Mouse (Mus musculus): ENCODE results near the gene Ttc24.

Ttc24 gene

GRCm38 (mm10) chr3:88078204-88078603 is at the start of gene Ttc24:
Gene Ttc24 (minus strand): TSS chr3:88078304.
- no peak for DNase-seq (ENCODE audit: extremely low spot score, low spot score)

DNA sequence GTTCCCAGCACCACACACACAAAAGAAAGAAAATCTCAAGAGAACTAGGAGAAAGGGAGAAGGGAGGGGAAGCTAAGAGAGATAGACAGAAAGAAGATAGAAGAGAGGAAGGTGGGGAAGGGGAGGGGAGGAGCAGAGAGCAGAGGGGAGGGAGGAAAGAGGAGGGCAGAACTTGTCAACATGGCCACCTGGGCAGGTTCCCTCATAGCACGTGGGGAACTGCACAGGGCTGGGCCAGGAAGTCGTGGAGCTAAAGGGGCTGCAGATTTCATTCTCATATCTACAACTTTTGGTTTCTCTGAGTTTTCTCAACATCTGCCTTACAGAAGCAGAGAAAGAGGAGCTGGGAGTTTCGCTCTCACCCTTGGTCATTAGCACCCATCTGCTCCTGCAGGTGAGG is 49.5 kb upstream of the Ttc24 start:
- DNase-seq (ENCODE audit: extremely low spot score, low spot score), result no peak

- DNase-seq (ENCODE audit: extremely low spot score, low spot score), result no peak
Observed at GRCm38 (mm10) chr3:88126181-88126580, 48.1 kb upstream of the Ttc24 start.

DNA sequence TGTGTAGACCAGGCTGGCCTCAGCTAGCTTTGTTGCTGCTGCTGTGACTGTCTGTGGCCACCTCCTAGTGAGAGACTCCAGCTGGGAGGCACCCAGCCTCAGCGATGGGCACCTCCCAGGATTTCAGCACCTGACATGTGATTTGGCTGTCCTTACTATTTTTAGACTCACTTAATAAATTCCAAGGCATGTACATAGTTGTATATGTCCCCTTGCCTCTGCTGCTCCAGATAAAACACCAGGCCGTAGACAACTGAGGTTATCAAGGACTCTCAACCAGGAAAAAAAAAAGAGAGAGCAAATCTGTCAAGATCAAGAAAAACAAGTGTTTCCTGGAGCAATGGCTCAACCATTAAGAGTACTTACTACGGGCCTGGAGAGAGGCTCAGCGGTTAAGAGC is 47.1 kb upstream of the Ttc24 start:
- DNase-seq (ENCODE audit: extremely low spot score, low spot score), result no peak

GRCm38 (mm10) chr3:88121164-88122131 is 43.3 kb upstream of the Ttc24 start:
- DNase-seq (ENCODE audit: extremely low spot score, low spot score), result no peak

DNA sequence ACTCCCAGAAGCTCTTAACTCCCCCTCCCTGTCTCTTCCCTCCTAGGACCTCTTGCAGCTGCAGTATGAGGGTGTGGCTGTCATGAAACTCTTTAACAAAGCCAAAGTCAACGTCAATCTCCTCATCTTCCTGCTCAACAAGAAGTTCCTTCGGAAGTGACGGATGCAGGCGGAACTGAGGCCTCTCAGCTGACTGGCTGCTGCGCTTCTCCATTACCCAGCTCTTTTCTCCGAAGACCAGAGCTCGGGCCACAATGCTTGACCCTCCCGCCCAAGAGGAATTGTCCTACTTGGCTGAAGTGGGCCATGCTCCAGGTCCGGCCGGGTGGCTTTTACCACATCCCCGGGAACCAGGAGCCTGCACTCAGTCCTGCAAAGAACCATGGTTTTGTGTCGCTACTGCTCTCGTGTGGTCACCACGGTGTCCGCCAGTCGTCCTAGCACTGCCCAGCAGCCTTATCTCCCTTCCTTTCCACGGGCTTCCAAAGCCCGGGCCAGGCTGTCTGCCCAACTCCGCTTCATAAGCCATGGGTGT is 42.1 kb upstream of the Ttc24 start:
- DNase-seq (ENCODE audit: extremely low spot score, low spot score), result no peak

DNA sequence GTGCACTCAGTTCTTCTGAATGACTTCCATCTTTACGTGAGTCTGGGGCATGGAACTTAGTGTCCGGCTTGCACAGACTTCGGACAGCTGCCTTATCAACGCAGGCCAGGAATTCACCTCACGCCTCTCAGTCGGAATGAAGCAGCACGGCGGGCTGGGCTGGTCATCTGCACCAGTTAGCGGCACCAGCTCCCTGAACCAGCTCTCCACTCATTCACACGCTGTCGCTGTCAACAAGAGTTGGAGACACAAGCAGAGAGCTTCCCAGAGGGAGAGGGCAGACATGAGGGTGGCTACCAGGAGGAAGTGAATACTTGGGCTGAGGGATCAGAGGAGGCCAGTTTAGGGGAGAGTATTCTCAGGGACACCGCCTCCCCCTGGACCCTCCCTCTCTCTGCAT is 36.3 kb upstream of the Ttc24 start:
- DNase-seq (ENCODE audit: extremely low spot score, low spot score), result no peak

DNA sequence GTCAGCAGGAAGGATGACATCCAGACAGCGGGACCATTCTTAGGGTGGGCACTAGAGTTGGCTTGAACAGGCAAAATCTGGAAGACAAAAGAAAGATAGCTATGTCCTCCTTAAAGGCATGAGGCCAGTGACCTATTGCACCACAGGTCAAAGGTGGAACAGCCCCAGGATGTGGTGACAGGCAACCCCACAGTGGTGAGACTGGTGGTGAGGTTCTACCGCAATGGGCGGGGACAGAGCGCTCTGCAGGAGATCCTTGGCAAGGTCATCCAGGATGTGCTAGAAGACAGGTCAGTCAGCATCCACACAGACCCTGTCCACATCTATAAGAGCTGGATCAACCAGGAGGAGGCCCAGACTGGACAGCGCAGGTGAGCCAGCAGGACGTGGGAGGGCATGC is 31.0 kb upstream of the Ttc24 start:
- DNase-seq (ENCODE audit: extremely low spot score, low spot score), result no peak

GRCm38 (mm10) chr3:88106126-88106525 is 28.0 kb upstream of the Ttc24 start:
- DNase-seq (ENCODE audit: extremely low spot score, low spot score), result no peak

- DNase-seq (ENCODE audit: extremely low spot score, low spot score), result no peak
Observed at GRCm38 (mm10) chr3:88102611-88103010, 24.5 kb upstream of the Ttc24 start.

GRCm38 (mm10) chr3:88102196-88102595 is 24.1 kb upstream of the Ttc24 start:
- no peak for DNase-seq (ENCODE audit: extremely low spot score, low spot score)

- no peak for DNase-seq (ENCODE audit: extremely low spot score, low spot score)
Observed at GRCm38 (mm10) chr3:88101736-88102135, 23.6 kb upstream of the Ttc24 start.

GRCm38 (mm10) chr3:88100251-88100650 is 22.1 kb upstream of the Ttc24 start:
- DNase-seq (ENCODE audit: extremely low spot score, low spot score), result no peak

- no peak for DNase-seq (ENCODE audit: extremely low spot score, low spot score)
Observed at GRCm38 (mm10) chr3:88097666-88098065, 19.6 kb upstream of the Ttc24 start.

- DNase-seq (ENCODE audit: extremely low spot score, low spot score), result no peak
Observed at GRCm38 (mm10) chr3:88094126-88094525, 16.0 kb upstream of the Ttc24 start.

GRCm38 (mm10) chr3:88090616-88091015 is 12.5 kb upstream of the Ttc24 start:
- DNase-seq (ENCODE audit: extremely low spot score, low spot score), result no peak

DNA sequence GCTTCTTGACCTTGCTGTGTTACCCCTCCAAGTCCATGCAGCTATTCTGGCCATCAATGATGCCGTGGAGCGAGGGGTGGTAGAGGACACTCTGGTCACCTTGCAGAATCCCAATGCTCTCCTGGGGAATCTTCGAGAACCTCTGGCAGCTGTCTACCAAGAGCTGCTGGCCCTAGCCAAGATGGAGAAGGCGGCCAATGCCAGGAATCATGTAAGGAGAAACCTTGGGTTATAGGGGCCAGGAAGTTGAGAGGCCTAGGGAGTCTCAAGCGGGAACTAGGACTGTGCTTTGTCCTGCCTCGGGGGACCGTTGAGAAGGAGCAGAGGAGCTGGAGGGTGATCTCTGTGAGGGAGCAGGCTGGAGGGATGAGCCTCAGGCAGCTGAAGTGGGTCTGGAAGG is 12.0 kb upstream of the Ttc24 start:
- no peak for DNase-seq (ENCODE audit: extremely low spot score, low spot score)

DNA sequence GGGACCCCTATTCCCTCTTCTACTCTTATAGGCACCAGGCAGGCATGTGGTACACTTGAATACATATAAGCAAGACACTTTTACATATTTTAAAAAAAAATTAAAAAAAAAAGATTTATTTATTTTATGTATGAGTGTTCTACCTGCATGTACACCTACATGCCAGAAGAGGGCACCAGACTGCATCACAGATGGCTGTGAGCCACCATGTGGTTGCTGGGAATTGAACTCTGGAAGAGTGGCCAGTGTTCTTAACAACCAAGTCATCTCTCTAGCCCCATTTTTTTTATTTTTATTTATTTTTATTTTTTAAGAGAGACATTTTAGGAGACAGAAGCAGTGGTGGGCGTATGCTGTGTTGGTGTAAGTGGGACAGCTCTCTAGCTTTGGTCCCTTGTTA is 9.6 kb upstream of the Ttc24 start:
- DNase-seq (ENCODE audit: extremely low spot score, low spot score), result no peak

GRCm38 (mm10) chr3:88085459-88085858 is 7.4 kb upstream of the Ttc24 start:
- no peak for DNase-seq (ENCODE audit: extremely low spot score, low spot score)

DNA sequence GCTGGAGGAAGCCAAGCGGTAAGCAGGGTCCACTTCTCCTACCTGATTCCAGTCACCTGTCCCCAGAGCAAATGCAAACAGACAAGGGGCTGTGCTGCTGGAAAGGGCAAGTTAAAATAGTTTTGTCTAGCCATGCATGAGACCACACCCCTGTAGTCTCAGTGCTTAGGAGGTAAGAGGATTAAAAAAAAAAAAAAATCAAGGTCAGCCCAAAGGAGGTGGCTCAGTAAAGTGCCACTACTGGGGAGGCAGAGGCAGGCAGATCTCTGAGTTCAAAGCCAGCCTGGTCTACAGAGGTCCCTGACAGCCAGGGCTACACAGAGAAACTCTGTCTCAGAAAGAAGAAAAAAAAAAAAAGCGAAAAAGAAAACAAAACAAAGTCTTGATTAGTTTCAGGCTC is 5.9 kb upstream of the Ttc24 start:
- DNase-seq (ENCODE audit: extremely low spot score, low spot score), result no peak

- no peak for DNase-seq (ENCODE audit: extremely low spot score, low spot score)
Observed at GRCm38 (mm10) chr3:88082663-88083062, 4.6 kb upstream of the Ttc24 start.

- DNase-seq (ENCODE audit: extremely low spot score, low spot score), result no peak
Observed at GRCm38 (mm10) chr3:88082224-88082618, 4.1 kb upstream of the Ttc24 start.

Data from neural tube, embryonic 10.5 days (tissue).